Mouse (Mus musculus) bone marrow, adult 2 months (tissue): ENCODE results near the gene Tmprss12. TPM values are rescaled to one million over a fixed set of nuclear protein-coding genes. Genes with fewer than 3 reads are reported as not detected.
"Not testable (repeated sequence)": the region's sequence is repeated elsewhere in the genome, so short reads cannot be mapped to it uniquely, and the experiment has no call there.

Experiments
- H3K27ac ChIP-seq: fragments of 200-500 bp; 2 replicates; pipeline ENCODE4 v1.5.1; 2012; ENCODE audit warnings: low read depth, mild to moderate bottlenecking, control low read depth, inconsistent platforms, low read length; ENCODE audit not compliant: control insufficient read depth, poor library complexity, insufficient read depth
- H3K4me1 ChIP-seq: fragments of 200-500 bp; 2 replicates; pipeline ENCODE4 v1.6.1; 2011; ENCODE audit warnings: low read length; ENCODE audit not compliant: control insufficient read depth, insufficient read depth
- H3K4me3 ChIP-seq: fragments of 200-500 bp; replicated peaks from 2 replicates; pipeline ENCODE3; 2011; ENCODE audit warnings: mild to moderate bottlenecking, low read depth, low read length, control low read depth; ENCODE audit not compliant: control insufficient read depth
- CTCF ChIP-seq: fragments of 200-500 bp; IDR thresholded peaks from 2 replicates; pipeline ENCODE4 v1.5.1; 2011; ENCODE audit warnings: low read length, control low read depth; ENCODE audit not compliant: control insufficient read depth, insufficient read depth
- POLR2A ChIP-seq: fragments of 200-500 bp; IDR thresholded peaks from 2 replicates; pipeline ENCODE4 v1.6.1; 2011; ENCODE audit warnings: low read depth, mild to moderate bottlenecking, control low read depth, low read length, borderline replicate concordance; ENCODE audit not compliant: control insufficient read depth
- WGBS: fragments of 180-500 bp; shearing (Covaris S2); methylation state at CpG from one replicate; pipeline ENCODE4 v1.1.7; 2018; 5-methylcytosine and 5-hydroxymethylcytosine counted together
- polyA plus RNA-seq: library from polyadenylated mRNA; stranded (reverse); fragments of >200 nt; gene quantifications from 2 replicates; pipeline ENCODE4 v1.2.4, GENCODE M21; 2011; ENCODE audit warnings: low replicate concordance; ENCODE audit not compliant: missing spikeins, insufficient read depth, insufficient read length

Tmprss12 gene
- polyA plus RNA-seq, 1 experiment, result not detected

- Histone ChIP-seq H3K4me1 (no peaks in the 10 kb centered on the region), H3K27ac (no peak overlapping the region), H3K4me3 (no peak overlapping the region)
- WGBS, result 84% methylated on average over 2 of the region's 2 CpGs
- TF ChIP-seq CTCF (no peak), POLR2A (no peak)
These were observed 11.7 kb upstream of the Tmprss12 start for GRCm38 (mm10) chr15:100268916-100269315.

- no peak for TF ChIP-seq CTCF
- Histone ChIP-seq H3K4me1 (no peaks in the 10 kb centered on the region), H3K4me3 (no peak overlapping the region), H3K27ac (no peak overlapping the region)
- WGBS, result 69% methylated on average over 9 of the region's 9 CpGs
These were observed 10.9 kb upstream of the Tmprss12 start for GRCm38 (mm10) chr15:100269776-100270175.

GRCm38 (mm10) chr15:100270609-100271008 is 10.0 kb upstream of the Tmprss12 start:
- H3K4me1 ChIP-seq, H3K4me3 ChIP-seq, H3K27ac ChIP-seq: not testable (repeated sequence)
- WGBS, result 73% methylated on average over 7 of the region's 7 CpGs

GRCm38 (mm10) chr15:100271411-100271810 is 9.2 kb upstream of the Tmprss12 start:
- WGBS, result 80% methylated on average over 14 of the region's 14 CpGs
- TF ChIP-seq CTCF (no peak), POLR2A (no peak)
- no peak overlapping the region for H3K27ac ChIP-seq
- H3K4me3 ChIP-seq, result no peak overlapping the region
- no peaks in the 10 kb centered on the region for H3K4me1 ChIP-seq

GRCm38 (mm10) chr15:100273791-100274308 is 6.8 kb upstream of the Tmprss12 start:
- H3K4me1 ChIP-seq, H3K27ac ChIP-seq, H3K4me3 ChIP-seq: not testable (repeated sequence)
- WGBS, result 86% methylated on average over 4 of the region's 4 CpGs

- WGBS, result 83% methylated on average over 7 of the region's 7 CpGs
- H3K4me1 ChIP-seq, result no peaks in the 10 kb centered on the region
- H3K4me3 ChIP-seq, result no peak overlapping the region
- H3K27ac ChIP-seq, result no peak overlapping the region
- TF ChIP-seq POLR2A (no peak), CTCF (no peak)
These were observed 5.7 kb upstream of the Tmprss12 start for GRCm38 (mm10) chr15:100274790-100275559.

GRCm38 (mm10) chr15:100276403-100276802 is 4.2 kb upstream of the Tmprss12 start:
- TF ChIP-seq POLR2A, result no peak
- no peak for TF ChIP-seq CTCF
- H3K27ac ChIP-seq, result no peak overlapping the region
- no peak overlapping the region for H3K4me3 ChIP-seq
- WGBS, result 83% methylated on average over 4 of the region's 4 CpGs
- H3K4me1 ChIP-seq, result no peaks in the 10 kb centered on the region; the same call in 1 of the 2 replicates

- Histone ChIP-seq H3K4me3 (no peak overlapping the region), H3K4me1 (no peaks in the 10 kb centered on the region; the same call in 1 of the 2 replicates), H3K27ac (no peak overlapping the region)
- WGBS, result 90% methylated on average over 3 of the region's 3 CpGs
- TF ChIP-seq CTCF (no peak), POLR2A (no peak)
These were observed 3.1 kb upstream of the Tmprss12 start for GRCm38 (mm10) chr15:100277586-100277985.

- Histone ChIP-seq H3K27ac (no peak overlapping the region), H3K4me1 (no peaks in the 10 kb centered on the region), H3K4me3 (no peak overlapping the region)
- 92% methylated on average over 6 of the region's 6 CpGs for WGBS
- TF ChIP-seq POLR2A, result no peak
- no peak for TF ChIP-seq CTCF
These were observed 8.3 kb downstream of the Tmprss12 start for GRCm38 (mm10) chr15:100288980-100289379.
